Mouse (Mus musculus) midbrain, embryonic 10.5 days (tissue): Measurements from ENCODE around the gene Stoml1. TPM values are rescaled to one million over a fixed set of nuclear protein-coding genes. Genes with fewer than 3 reads are reported as not detected.

Experiments
- DNase-seq: peaks from one replicate; pipeline ENCODE4 v3.0.0-alpha.2; 2017; ENCODE audit warnings: low spot score
- H3K27ac ChIP-seq: fragments of 300-500 bp; sonication (generic); replicated peaks from 2 replicates; pipeline ENCODE4 v1.5.1; 2016; ENCODE audit warnings: mild to moderate bottlenecking
- H3K27me3 ChIP-seq: fragments of 300-500 bp; sonication (generic); 2 replicates; pipeline ENCODE4 v1.6.1; 2016; ENCODE audit warnings: low read depth, mild to moderate bottlenecking; ENCODE audit not compliant: poor library complexity, severe bottlenecking
- H3K36me3 ChIP-seq: fragments of 300-500 bp; sonication (generic); 2 replicates; pipeline ENCODE4 v1.6.1; 2016; ENCODE audit warnings: mild to moderate bottlenecking, moderate library complexity
- H3K4me1 ChIP-seq: fragments of 300-500 bp; sonication (generic); 2 replicates; pipeline ENCODE4 v1.6.1; 2016
- H3K4me3 ChIP-seq: fragments of 300-500 bp; sonication (generic); 2 replicates; pipeline ENCODE4 v1.5.1; 2016; ENCODE audit warnings: mild to moderate bottlenecking, moderate library complexity
- H3K9me3 ChIP-seq: fragments of 300-500 bp; sonication (generic); replicated peaks from 2 replicates; pipeline ENCODE4 v1.6.1; 2016; ENCODE audit warnings: mild to moderate bottlenecking
- WGBS: fragments of 180-500 bp; shearing (Covaris S2); methylation state at CpG from one replicate; pipeline ENCODE4 v1.1.7; 2016; 5-methylcytosine and 5-hydroxymethylcytosine counted together
- polyA plus RNA-seq: library from polyadenylated mRNA; unstranded; fragments of >200 nt; fragmentation: Nextera tagmentation; extraction: Ambion mirVana; gene quantifications from 2 replicates; pipeline ENCODE4 v1.2.1, GENCODE M21; 2016

Gene Stoml1
- polyA plus RNA-seq, 1 experiment from 2014 or later: 32.2 TPM

- DNase-seq: no peak
- Histone ChIP-seq H3K4me1 (peaks cover 9% of the 10 kb centered on the region), H3K9me3 (no peaks in the 10 kb centered on the region), H3K4me3 (no peak overlapping the region), H3K27ac (no peak overlapping the region), H3K27me3 (no peaks in the 10 kb centered on the region), H3K36me3 (no peaks in the 10 kb centered on the region)
- WGBS: 53% methylated on average over 4 of the region's 4 CpGs
These were observed 26.1 kb downstream of the Stoml1 start for GRCm38 (mm10) chr9:58278821-58279723.

GRCm38 (mm10) chr9:58279780-58280179, 26.8 kb downstream of the Stoml1 start:
- no peak overlapping the region for H3K27ac ChIP-seq
- no peaks in the 10 kb centered on the region for H3K36me3 ChIP-seq
- no peak for DNase-seq
- no peak overlapping the region for H3K4me3 ChIP-seq
- peaks cover 8% of the 10 kb centered on the region for H3K4me1 ChIP-seq
- H3K27me3 ChIP-seq: no peaks in the 10 kb centered on the region
- whole genome bisulfite sequencing: 72% methylated on average over 5 of the region's 5 CpGs
- H3K9me3 ChIP-seq: no peaks in the 10 kb centered on the region

DNA sequence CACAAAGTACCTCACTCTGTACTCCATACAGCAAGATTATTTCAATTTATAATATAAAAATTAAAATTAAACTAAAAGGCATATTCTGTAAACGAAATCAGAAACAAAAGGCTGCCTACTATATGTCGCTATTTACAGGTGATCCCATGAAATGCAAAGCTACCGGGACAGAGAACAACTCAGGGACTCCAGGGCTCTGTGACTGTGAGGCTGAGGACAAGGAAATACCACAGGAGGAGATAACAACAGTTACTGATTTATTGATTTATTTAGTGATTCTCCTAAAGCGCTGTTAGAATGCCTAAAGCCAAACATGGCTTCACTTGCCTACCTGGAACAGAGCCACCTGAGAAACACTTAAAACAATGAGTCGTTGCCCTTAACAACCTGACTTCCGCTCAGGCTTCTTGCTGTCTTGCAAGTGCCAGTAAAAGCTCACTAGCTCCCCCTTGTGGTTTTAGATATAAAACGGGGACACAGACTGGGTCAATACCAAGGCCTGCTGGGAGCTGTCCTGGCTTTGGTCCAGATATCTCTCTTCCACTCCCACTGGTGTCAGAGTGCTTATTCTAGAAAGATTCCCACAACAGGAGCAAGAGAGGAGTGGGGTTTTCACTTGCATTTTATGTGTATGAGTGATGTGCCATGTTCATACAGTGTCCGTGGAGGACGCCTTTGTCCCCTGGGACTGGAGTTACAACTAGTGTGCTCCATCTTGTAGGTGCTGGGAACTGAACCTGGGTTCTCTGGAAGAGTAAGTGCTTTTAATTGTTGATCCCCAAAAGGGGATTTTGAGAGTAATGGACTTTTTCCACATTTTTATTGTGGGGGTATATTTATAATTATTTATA, 27.5 kb downstream of the Stoml1 start:
- WGBS: 42% methylated on average over 9 of the region's 9 CpGs
- peak; percentile 68 for DNase-seq
- no peak overlapping the region for H3K27ac ChIP-seq

DNA sequence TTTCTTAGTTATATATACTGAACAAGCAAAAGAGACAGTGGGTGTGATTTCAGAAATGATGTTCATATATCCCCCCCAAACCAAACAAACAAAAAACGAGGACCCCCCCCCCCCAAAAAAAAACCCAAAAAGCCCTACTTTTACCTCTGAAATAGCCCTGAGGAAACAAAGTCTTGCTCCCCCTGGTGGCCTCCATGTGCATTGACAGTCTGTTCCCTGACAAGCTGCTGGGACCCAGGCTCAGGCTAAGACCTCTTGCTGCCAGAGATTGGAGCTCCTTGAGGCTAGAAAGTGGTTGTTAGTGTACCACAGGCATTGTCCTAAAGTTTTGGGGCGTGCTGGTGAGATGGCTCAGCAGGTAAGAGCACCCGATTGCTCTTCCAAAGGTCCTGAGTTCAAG, 28.6 kb downstream of the Stoml1 start:
- Histone ChIP-seq H3K36me3 (no peaks in the 10 kb centered on the region), H3K4me3 (no peak overlapping the region), H3K9me3 (no peaks in the 10 kb centered on the region), H3K27ac (no peak overlapping the region), H3K27me3 (no peaks in the 10 kb centered on the region), H3K4me1 (no peaks in the 10 kb centered on the region)
- DNase-seq: peak; percentile 34
- 51% methylated on average over 3 of the region's 3 CpGs for WGBS

More for the DNA sequence above, 27.5 kb downstream of the Stoml1 start:
- no peaks in the 10 kb centered on the region for H3K27me3 ChIP-seq
- H3K4me1 ChIP-seq: peaks cover 1% of the 10 kb centered on the region
- H3K4me3 ChIP-seq: no peak overlapping the region
- no peaks in the 10 kb centered on the region for H3K36me3 ChIP-seq
- no peaks in the 10 kb centered on the region for H3K9me3 ChIP-seq

DNA sequence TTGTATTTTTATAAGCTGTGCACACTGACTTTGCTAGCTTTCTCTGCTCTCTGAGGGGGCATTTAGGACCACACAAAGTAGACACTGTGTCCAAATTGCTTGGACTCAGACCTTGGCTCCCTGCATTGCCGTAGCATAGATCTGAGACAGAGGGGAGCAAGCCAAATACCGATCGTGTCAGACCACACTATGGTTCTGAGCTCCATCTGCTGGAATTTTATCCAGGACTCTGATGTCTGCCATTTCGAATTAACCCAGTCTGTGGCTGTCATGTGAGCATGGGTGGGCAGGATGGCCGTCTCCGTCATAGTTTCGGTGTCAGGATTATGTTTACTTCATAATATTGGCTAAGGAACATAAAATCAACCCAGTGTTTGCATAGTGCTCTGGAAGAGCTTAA, 30.5 kb downstream of the Stoml1 start:
- WGBS: 92% methylated on average over 7 of the region's 7 CpGs
- DNase-seq: no peak
- H3K27ac ChIP-seq: no peak overlapping the region
- H3K9me3 ChIP-seq: no peaks in the 10 kb centered on the region
- H3K27me3 ChIP-seq: no peaks in the 10 kb centered on the region
- H3K4me1 ChIP-seq: no peaks in the 10 kb centered on the region
- H3K4me3 ChIP-seq: no peak overlapping the region
- no peaks in the 10 kb centered on the region for H3K36me3 ChIP-seq

GRCm38 (mm10) chr9:58289090-58289489, 36.1 kb downstream of the Stoml1 start:
- WGBS: 83% methylated on average over 1 of the region's 1 CpGs
- Histone ChIP-seq H3K4me3 (no peak overlapping the region), H3K36me3 (no peaks in the 10 kb centered on the region)

GRCm38 (mm10) chr9:58289901-58290300, 36.9 kb downstream of the Stoml1 start:
- peaks cover 9% of the 10 kb centered on the region for H3K4me1 ChIP-seq
- no peaks in the 10 kb centered on the region for H3K27me3 ChIP-seq
- DNase-seq: no peak
- whole genome bisulfite sequencing: 90% methylated on average over 2 of the region's 2 CpGs
- H3K9me3 ChIP-seq: no peaks in the 10 kb centered on the region
- H3K36me3 ChIP-seq: no peaks in the 10 kb centered on the region
- H3K27ac ChIP-seq: no peak overlapping the region
- no peak overlapping the region for H3K4me3 ChIP-seq

More at GRCm38 (mm10) chr9:58289090-58289489, 36.1 kb downstream of the Stoml1 start:
- Histone ChIP-seq H3K27ac (no peak overlapping the region), H3K4me1 (peaks cover under 1% of the 10 kb centered on the region), H3K27me3 (no peaks in the 10 kb centered on the region), H3K9me3 (no peaks in the 10 kb centered on the region)
- no peak for DNase-seq

DNA sequence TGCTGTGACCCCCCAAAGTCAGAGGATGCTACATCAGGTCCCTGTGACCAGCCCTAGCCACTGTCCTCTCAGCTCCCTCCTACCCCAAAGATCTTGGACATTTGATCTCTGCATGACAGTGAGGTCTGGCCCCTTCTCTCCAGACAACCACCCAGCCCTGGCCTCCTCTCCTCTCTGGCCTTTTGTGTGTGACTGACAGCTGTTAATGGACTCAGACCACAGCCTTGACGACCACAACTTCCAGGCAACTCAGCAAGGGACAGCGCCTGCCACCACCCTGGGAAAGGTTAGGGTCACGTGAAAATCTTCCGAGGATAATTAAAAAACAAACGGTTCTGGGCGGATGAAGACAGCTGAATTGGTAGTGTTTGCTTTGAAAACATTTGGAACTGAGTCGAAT, 41.6 kb downstream of the Stoml1 start:
- peak overlapping the region; percentile 88 for H3K27ac ChIP-seq

GRCm38 (mm10) chr9:58295345-58295744, 42.4 kb downstream of the Stoml1 start:
- Histone ChIP-seq H3K27me3 (no peaks in the 10 kb centered on the region), H3K9me3 (no peaks in the 10 kb centered on the region), H3K4me3 (no peak overlapping the region), H3K4me1 (peaks cover 45% of the 10 kb centered on the region), H3K27ac (peak overlapping the region; percentile 88), H3K36me3 (no peaks in the 10 kb centered on the region)
- no peak for DNase-seq
- 77% methylated on average over 3 of the region's 3 CpGs for WGBS

More for the DNA sequence above, 41.6 kb downstream of the Stoml1 start:
- H3K4me1 ChIP-seq: peaks cover 43% of the 10 kb centered on the region
- no peak for DNase-seq
- no peaks in the 10 kb centered on the region for H3K36me3 ChIP-seq
- no peaks in the 10 kb centered on the region for H3K9me3 ChIP-seq
- H3K27me3 ChIP-seq: no peaks in the 10 kb centered on the region
- no peak overlapping the region for H3K4me3 ChIP-seq
- 43% methylated on average over 7 of the region's 7 CpGs for WGBS

DNA sequence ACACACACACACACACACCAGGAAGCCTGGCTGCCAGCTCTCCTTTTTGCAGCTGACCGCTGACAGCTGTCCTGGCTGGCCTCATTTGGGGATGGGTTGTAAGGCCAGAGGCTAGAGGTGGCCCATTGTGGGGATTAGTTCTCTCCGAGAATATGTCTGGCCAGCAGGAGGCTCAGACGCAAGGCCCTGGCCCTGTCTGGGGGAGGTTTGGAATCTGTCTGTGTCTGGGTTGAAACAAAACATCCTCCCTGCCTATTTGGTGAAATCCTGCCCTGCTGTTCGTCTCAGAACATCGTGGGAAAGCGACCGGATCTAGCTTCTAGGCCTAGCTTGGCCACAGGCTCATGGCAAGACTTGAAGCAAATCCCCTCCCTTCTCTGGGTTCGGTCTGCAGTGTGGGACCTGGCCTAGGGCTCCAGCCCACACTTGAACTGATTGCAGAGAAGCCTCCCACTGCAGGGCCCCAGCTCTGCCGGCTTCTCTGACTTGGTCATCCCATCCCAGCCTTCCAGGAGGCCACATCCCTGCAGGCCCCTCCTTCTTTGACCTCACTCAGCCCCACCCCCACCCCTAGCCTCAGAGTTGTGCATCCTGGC, 42.9 kb downstream of the Stoml1 start:
- Histone ChIP-seq H3K4me3 (no peak overlapping the region), H3K27ac (peak overlapping the region; percentile 88), H3K4me1 (peaks cover 45% of the 10 kb centered on the region), H3K27me3 (no peaks in the 10 kb centered on the region), H3K9me3 (no peaks in the 10 kb centered on the region), H3K36me3 (no peaks in the 10 kb centered on the region)
- peak; percentile 71 for DNase-seq
- WGBS: 17% methylated on average over 9 of the region's 9 CpGs

GRCm38 (mm10) chr9:58297065-58297464, 44.1 kb downstream of the Stoml1 start:
- H3K27me3 ChIP-seq: no peaks in the 10 kb centered on the region
- no peaks in the 10 kb centered on the region for H3K9me3 ChIP-seq
- H3K27ac ChIP-seq: peak overlapping the region; percentile 88
- no peak for DNase-seq
- H3K4me3 ChIP-seq: no peak overlapping the region
- 91% methylated on average over 6 of the region's 6 CpGs for WGBS
- peaks cover 45% of the 10 kb centered on the region for H3K4me1 ChIP-seq
- H3K36me3 ChIP-seq: no peaks in the 10 kb centered on the region

GRCm38 (mm10) chr9:58297961-58298477, 45.1 kb downstream of the Stoml1 start:
- 85% methylated on average over 4 of the region's 4 CpGs for WGBS
- H3K27ac ChIP-seq: peak overlapping the region; percentile 88; the same call in 1 of the 2 replicates
- H3K9me3 ChIP-seq: no peaks in the 10 kb centered on the region
- no peak for DNase-seq
- no peaks in the 10 kb centered on the region for H3K36me3 ChIP-seq
- H3K27me3 ChIP-seq: no peaks in the 10 kb centered on the region
- H3K4me3 ChIP-seq: no peak overlapping the region
- peaks cover 46% of the 10 kb centered on the region for H3K4me1 ChIP-seq
